Mouse (Mus musculus): ENCODE data around the gene Dnajc19.
"Not testable (repeated sequence)": the region's sequence is repeated elsewhere in the genome, so short reads cannot be mapped to it uniquely, and the experiment has no call there.

The Dnajc19 gene

DNA sequence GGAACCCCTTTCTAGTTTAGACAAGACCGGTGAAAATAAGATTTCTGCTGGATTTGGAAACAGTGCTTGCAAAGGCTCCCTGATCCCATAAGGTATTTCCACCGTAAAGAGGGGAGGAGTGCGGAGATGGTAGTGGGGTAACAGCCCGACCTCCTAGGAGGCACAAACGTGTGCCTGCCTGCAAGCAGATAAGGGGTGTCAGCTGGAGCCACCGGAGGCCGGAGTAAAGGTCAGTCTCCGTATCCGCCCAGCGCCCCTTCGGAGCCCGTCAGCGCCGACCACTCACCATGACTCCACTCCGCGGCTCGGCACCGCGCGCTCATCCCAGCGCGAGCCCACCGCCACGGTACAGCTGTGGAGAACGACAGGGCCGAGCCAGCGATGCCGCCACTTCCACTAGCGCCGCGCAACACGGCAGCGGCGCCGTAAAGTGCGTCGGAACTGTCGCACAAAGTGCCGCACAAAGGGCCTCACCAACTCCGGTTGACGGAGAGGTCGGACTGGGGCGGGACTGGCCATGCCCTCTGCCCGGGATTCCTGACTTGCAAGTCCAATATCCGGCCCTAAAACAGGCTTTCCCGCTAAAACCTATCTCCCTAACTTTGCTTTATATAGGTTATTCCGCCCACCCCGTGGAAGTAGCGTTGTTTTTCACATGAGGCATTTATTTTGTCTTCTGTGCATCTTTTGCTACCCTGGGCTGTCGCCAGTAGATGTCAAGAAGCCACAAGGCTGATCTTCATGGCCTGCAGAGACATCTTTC lies at the start of gene Dnajc19:
Gene Dnajc19, minus strand, starts transcription at position 422 of the 763 bp plus-strand sequence.
- DNase-seq, result peak; percentile 96 to 97

GRCm38 (mm10) chr3:34129957-34130356 lies 48.8 kb upstream of the Dnajc19 start:
- DNase-seq, result no peak

DNA sequence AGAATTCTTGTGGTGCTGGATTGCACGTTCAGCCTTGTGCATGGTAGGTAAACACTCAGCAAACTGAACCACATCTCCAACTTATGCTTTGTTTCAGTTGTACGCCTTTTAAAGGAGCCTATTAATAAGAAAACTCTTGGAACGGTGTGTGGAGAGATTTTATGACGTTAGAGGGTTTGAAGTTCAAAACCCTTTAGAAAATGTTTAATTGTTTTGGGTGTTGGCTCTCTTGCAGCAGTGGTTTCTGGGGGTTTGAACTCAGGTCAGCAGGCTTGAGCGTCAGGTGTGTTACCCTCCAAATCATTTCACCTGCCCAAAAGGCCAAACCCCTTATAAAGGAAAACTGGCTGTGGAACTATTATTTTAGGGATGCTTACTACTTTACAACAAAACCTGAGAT lies 40.2 kb upstream of the Dnajc19 start:
- peak in 1 of 2 experiments; percentile 26 for DNase-seq

GRCm38 (mm10) chr3:34120791-34121190 lies 39.7 kb upstream of the Dnajc19 start:
- DNase-seq, result peak; percentile 10 to 28

DNA sequence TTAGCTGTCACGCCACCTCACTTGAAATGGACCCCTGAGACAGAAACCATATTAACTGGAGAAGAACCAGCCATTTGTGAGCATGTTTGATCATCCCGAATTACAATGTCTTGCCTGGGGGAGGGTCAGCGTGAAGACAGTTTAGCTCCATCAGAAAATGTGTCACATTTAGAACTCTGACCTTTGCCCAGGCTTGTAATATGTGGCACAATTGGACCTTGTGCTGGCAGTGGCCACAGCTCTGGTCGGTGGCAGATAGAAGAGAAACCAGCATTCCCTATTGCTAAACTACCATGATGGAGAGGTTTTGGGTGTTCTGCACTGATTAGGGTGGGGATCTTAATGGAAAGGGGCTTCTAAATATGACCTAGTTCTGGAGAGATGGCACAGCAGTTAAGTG lies 38.7 kb upstream of the Dnajc19 start:
- peak; percentile 20 to 50 for DNase-seq

GRCm38 (mm10) chr3:34115806-34116205 lies 34.7 kb upstream of the Dnajc19 start:
- DNase-seq, result no peak

DNA sequence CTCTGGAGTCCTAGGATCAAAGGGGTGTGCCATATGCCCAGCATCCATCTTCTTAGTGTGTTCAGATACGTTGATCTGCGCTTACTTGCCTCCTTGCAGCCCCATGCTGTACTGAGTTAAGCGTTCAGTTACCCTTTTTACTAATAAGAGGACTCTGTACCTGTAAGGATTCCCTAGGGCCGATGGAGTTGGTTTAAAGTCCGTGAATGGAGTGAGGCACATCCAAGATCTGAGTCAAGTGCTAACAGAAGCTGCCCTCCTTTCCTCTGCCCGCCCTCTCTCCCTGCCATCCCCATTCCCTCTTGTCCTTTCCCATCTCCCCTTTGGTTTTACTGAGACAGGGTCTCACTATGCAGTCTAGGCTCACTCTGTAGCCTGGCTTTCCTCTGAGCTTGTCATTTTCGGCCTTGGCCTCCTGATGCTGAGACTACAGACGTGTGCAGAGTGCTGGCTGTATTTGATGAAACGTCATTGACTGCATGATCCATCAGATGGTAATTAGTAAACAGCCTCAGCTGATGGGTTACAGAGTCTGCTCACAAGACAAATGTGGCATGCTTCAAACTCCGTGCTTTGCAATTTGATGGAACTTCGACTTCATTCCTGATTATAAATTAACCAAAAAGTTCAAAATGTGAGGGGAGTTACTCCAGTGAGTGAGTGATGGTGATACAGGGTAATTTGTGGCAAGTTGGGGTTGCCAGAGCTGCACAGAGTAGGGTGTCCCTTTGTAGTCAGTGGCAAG lies 31.0 kb upstream of the Dnajc19 start:
- peak; percentile 60 to 79 for DNase-seq

DNA sequence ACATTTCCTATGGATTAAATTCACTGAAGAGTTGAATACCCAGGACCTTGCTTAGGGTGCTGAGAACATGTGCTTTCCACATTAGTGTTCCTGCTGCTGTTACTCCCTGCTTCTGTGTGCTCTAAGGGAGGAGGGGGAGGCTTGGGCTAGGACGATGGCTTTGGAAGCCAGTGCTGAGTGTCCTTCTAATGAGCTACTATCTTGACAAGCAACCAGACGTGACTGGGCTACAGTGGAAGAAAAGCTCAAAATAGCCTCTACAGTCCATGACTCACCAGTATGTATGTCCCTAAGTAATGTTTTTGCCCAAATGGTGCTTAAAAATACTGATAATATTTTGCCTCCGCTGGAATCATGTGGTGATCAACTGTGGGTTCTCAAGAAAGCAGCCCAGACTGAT lies 26.5 kb upstream of the Dnajc19 start:
- no peak for DNase-seq

GRCm38 (mm10) chr3:34106421-34106820 lies 25.3 kb upstream of the Dnajc19 start:
- peak in 1 of 2 experiments; percentile 20 for DNase-seq

DNA sequence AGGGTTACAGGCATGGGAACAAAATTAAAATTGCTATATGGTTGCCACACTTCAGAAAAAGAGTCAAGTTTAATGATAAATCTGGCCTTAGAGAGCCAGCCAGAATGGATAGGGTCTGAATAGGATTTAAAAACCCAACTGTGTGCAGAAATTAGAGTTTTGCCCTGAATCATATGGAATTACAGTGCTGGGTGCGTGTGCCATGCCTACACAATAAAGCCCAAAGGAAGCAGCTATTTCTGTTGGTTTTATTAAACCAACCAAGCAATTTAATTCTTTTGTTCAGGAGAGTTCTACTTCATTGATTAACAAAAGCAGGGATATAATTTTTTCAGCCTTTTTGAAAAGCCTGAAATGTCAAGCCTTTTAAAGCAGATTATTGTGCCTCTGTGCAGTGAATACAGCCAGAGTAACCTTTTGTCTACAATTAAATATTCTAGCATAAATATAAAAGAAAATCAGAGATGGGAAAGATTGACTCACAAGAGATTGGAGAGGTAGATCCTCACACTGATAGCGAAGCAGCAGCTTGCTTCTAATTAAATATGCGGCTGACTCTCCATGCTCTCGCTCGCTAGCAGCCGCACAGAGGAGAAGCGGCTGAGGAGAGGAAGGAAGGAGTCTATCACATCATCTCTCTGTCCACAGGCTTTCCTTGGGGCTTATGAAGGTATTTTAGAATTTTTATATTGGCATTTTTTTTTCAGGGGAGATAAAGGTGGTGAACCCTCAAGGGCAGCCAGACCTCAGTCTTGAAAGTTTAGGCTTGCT lies 23.0 kb upstream of the Dnajc19 start:
- no peak for DNase-seq

GRCm38 (mm10) chr3:34102891-34103290 lies 21.8 kb upstream of the Dnajc19 start:
- DNase-seq, result no peak

GRCm38 (mm10) chr3:34083655-34084054 lies 2.5 kb upstream of the Dnajc19 start:
- no peak for DNase-seq

DNA sequence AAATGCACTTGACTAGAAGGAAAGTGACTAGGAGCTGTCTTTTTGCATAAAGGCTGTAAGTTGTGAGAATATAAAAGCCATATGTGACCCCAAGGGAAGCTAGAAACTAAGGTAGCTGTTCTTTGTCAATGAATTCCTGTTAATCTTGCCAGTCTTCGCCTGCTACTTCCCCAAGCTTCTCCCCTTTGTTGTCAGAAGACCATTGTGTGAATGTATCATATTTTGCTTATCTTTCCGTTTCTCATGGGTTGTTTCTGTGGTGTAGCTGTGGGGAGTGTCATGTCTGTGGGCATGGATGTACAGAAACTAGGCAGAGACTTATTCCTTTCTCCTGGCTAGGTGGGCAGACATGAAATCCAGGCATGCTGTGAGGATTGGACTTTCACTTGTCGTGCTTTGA lies 808 bp upstream of the Dnajc19 start:
- DNase-seq, result no peak

DNA sequence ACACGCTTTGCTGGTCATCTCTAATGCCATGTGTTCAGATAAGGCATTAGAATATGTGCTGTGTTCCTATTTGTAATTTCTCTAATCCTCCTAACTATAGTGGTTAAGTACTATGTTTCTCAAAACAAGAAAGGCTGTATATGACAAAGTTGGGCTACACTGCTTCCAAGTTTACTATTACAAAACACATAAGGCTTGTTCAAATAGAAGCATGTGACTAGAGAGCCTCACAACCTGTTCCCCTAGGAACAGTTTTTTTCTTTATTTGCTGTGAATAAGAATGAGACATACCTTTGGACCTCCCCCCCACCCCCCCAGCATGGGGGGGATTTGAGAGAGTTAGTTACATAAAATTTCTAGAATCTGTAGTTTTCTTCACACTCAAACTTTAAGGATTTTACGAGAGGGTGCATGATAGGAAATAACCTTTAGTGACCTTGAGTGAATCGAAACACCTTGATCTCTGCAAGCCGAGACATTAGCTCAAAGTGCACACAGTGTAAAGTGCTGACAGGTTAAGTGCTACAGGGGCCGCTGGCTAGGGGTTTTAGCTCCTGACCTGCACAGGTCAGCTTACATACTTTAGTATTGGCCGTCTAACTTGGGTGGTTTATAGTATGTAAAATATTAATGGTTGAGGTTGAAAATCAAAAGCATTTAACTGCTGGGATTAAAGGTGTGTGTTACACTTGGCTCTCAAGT lies 4.9 kb downstream of the Dnajc19 start:
- DNase-seq, result peak; percentile 20 to 21

- DNase-seq, result peak; percentile 20 to 25
Measured at GRCm38 (mm10) chr3:34072726-34073125, 8.4 kb downstream of the Dnajc19 start.

- DNase-seq, result not testable (repeated sequence)
Measured at GRCm38 (mm10) chr3:34068943-34069342, 12.2 kb downstream of the Dnajc19 start.

- DNase-seq, result no peak
Measured at GRCm38 (mm10) chr3:34062352-34062751, 18.8 kb downstream of the Dnajc19 start.

DNA sequence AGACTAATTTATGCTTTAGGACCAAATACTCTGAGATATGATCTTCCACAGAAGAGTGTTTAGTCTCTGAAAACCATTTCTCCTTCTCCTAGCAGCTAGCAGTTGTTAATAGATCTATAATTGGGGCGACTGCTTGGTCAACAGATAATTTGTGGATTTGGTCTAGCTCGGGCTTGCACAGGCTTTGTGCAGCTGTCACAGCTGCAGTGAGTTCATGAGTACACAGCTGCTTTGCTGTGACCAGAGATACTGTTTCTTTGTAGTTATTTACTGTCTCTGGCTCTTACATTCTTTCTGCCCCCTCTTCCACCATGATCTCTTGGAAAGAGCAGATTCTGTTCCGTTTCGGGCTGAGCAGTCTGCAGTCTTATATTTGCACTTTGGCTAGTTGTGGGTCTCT lies 39.1 kb downstream of the Dnajc19 start:
- DNase-seq, result no peak

DNA sequence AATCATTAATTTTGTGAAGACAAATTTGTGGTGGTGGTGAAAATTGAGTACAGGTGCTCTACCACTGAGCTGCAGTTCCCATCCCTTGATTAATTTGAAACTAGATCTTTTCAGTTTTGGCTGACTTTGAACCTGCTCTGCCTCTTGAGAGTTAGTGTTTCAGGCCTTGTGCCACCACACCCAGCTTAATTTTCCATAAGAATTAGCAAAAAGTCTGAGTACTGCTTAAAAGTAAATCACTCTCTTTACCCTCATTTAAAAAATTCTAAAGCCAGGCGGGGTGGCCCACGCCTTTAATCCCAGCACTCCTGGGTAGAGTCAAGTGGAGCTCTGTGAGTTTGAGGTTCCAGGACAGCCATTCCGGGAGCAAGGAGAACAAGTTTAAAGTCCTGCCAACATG lies 45.4 kb downstream of the Dnajc19 start:
- no peak for DNase-seq

- no peak for DNase-seq
Measured at GRCm38 (mm10) chr3:34034803-34035202, 46.3 kb downstream of the Dnajc19 start.

- no peak for DNase-seq
Measured at GRCm38 (mm10) chr3:34033720-34034364, 47.3 kb downstream of the Dnajc19 start.

GRCm38 (mm10) chr3:34030601-34031000 lies 50.5 kb downstream of the Dnajc19 start:
- no peak for DNase-seq

All from kidney, postnatal 36 days (tissue).